Mouse (Mus musculus): ENCODE measurements around the gene Armc6. TPM values are rescaled to one million over a fixed set of nuclear protein-coding genes. Genes with fewer than 3 reads are reported as not detected.

The Armc6 gene
- polyA plus RNA-seq, 1 experiment from 2014 or later = 24.8 TPM

DNA sequence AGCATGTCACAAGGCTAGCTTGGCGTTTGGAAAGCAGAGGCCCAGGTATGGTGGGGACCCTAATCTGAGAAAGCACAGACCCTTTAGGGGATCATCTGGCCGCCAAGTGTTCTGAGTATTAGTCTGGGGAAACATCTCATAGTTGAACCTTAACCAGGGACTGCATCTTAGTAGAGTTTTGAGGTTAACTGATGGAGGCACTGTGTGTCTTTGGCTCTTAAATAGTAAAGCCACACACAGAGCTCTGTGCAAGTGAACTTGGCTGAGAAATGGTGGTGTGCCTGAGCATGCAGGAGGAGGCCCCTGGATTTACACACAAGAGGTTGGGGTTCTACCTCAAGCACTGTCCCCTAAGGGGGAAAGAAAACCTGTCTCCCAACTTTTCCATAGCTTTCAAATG is 56.0 kb downstream of the Armc6 start:
- no peak for ATAC-seq (ENCODE audit: low FRiP score, low TSS enrichment)
- Histone ChIP-seq H3K4me2 (replicated peaks; ENCODE audit: low read depth, low read length) (no peak overlapping the region), H3K27me3 (ENCODE audit: control insufficient read depth, insufficient read depth, low read length) (no peaks in the 10 kb centered on the region), H3K27ac (ENCODE audit: low read depth, low read length) (no peak overlapping the region), H3K4me1 (ENCODE audit: control insufficient read depth, insufficient read depth, low read length) (peaks cover 3% of the 10 kb centered on the region; the same call in 1 of the 2 replicates), H3K9ac (ENCODE audit: low read depth, low read length) (no peak overlapping the region), H3K36me3 (ENCODE audit: control insufficient read depth, insufficient read depth, low read length) (peaks cover 45% of the 10 kb centered on the region), H3K9me3 (ENCODE audit: control insufficient read depth, low read length) (no peaks in the 10 kb centered on the region), H3K4me3 (ENCODE audit: low read length) (no peak overlapping the region)
- WGBS = 90% methylated on average over 2 of the region's 2 CpGs

DNA sequence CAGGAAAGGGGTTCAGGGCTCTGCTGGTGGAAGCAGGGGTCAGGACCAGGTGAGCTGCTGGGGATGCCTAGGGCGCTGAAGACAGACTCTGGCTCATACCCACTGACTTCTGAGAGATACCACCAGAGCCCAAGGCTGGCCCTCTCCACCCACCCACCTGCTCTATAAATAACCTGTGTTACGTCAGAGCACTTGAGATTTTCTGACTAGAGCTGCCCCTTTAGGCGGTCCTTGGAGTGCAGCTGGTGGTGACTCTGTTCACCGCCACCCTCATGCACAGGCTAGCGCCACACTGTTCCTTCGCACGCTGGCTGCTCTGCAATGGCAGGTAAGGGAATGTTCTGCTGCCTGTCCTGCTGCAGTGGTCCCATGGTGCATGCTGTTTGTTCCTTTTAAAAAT is 60.2 kb downstream of the Armc6 start:
- WGBS = 88% methylated on average over 7 of the region's 7 CpGs
- Histone ChIP-seq H3K4me2 (replicated peaks; ENCODE audit: low read depth, low read length) (no peak overlapping the region), H3K27me3 (ENCODE audit: control insufficient read depth, insufficient read depth, low read length) (no peaks in the 10 kb centered on the region), H3K27ac (ENCODE audit: low read depth, low read length) (no peak overlapping the region), H3K4me1 (ENCODE audit: control insufficient read depth, insufficient read depth, low read length) (peaks cover 6% of the 10 kb centered on the region; the same call in 1 of the 2 replicates), H3K9me3 (ENCODE audit: control insufficient read depth, low read length) (no peaks in the 10 kb centered on the region), H3K36me3 (ENCODE audit: control insufficient read depth, insufficient read depth, low read length) (peaks cover 21% of the 10 kb centered on the region), H3K9ac (ENCODE audit: low read depth, low read length) (no peak overlapping the region), H3K4me3 (ENCODE audit: low read length) (no peak overlapping the region)
- no peak for ATAC-seq (ENCODE audit: low FRiP score, low TSS enrichment)

DNA sequence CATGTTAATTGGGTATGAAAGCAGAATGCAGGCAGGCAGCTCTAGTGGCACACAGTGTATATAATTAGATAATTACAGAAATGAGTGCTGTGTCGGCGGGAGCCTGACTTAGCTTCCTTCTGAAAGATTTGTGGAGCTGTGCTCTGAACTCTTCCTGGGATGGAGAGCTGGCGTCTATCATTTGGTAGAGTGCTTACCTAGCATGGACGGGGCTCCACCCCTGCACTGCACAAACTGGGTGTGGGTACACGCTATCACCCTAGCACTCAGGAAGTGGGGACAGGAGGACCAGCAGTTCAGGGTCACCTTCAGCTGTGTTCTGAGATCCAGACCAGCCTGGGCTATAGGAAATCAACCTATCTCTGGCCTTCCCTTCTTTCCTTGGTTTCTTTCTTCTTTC is 60.9 kb downstream of the Armc6 start:
- ATAC-seq (ENCODE audit: low FRiP score, low TSS enrichment) = no peak
- peak overlapping the region; percentile 50; the same call in 1 of the 2 replicates for H3K4me2 ChIP-seq (replicated peaks; ENCODE audit: low read depth, low read length)
- WGBS = 80% methylated on average over 5 of the region's 5 CpGs
- H3K9ac ChIP-seq (ENCODE audit: low read depth, low read length) = no peak overlapping the region
- peaks cover 6% of the 10 kb centered on the region; the same call in 1 of the 2 replicates for H3K4me1 ChIP-seq (ENCODE audit: control insufficient read depth, insufficient read depth, low read length)
- peaks cover 16% of the 10 kb centered on the region; the same call in 1 of the 2 replicates for H3K36me3 ChIP-seq (ENCODE audit: control insufficient read depth, insufficient read depth, low read length)
- no peaks in the 10 kb centered on the region for H3K9me3 ChIP-seq (ENCODE audit: control insufficient read depth, low read length)
- no peak overlapping the region; the same call in 1 of the 2 replicates for H3K4me3 ChIP-seq (ENCODE audit: low read length)
- no peaks in the 10 kb centered on the region for H3K27me3 ChIP-seq (ENCODE audit: control insufficient read depth, insufficient read depth, low read length)
- no peak overlapping the region for H3K27ac ChIP-seq (ENCODE audit: low read depth, low read length)

DNA sequence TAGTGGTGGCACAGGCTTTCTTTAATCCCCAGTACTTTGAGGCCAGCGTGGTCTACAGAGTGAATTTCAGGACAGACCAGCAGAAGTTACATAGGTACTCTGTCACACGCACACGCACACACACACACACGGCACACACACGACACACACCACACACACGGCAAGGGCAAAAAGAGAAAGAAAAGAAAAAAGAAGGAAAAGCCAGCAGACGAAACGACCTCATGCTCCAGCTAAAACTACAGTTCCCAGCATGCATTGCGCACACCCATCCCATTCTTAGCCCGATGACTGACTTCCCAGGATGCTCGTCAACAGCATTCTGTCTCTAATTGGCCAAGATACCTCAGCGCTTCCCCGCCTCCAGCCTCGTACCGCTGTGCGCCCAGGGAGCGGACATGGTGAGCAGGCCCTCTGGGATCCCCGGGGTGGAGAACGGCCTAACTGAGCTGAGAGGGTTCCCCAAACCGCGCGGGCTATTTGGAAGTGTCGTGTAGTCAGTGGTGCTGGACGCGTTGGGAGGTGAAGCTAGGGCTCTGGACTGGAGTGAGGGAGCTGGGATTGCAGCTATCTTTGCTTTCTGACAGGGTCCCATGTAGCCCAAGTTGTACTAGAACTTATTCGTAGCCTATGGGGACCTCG is 62.1 kb downstream of the Armc6 start, which contains the start of gene Tmem161a:
Tmem161a (plus strand) TSS at position 314 of the 639 bp plus-strand sequence.
- Histone ChIP-seq H3K9me3 (ENCODE audit: control insufficient read depth, low read length) (no peaks in the 10 kb centered on the region), H3K27me3 (ENCODE audit: control insufficient read depth, insufficient read depth, low read length) (no peaks in the 10 kb centered on the region; the same call in 1 of the 2 replicates), H3K4me2 (replicated peaks; ENCODE audit: low read depth, low read length) (peak within 1 kb of the TSS; percentile 50), H3K9ac (ENCODE audit: low read depth, low read length) (peak within 1 kb of the TSS; percentile 80), H3K36me3 (ENCODE audit: control insufficient read depth, insufficient read depth, low read length) (peaks cover 8% of the 10 kb centered on the region; the same call in 1 of the 2 replicates), H3K27ac (ENCODE audit: low read depth, low read length) (0 out of 2 replicates have a peak within 1 kb of the TSS, but pooled peaks have one; percentile 1), H3K4me1 (ENCODE audit: control insufficient read depth, insufficient read depth, low read length) (peaks cover 6% of the 10 kb centered on the region; the same call in 1 of the 2 replicates), H3K4me3 (ENCODE audit: low read length) (peak within 1 kb of the TSS; percentile 67)
- WGBS = 2% methylated on average over 27 of the region's 27 CpGs
- ATAC-seq (ENCODE audit: low FRiP score, low TSS enrichment) = peak; percentile 97

DNA sequence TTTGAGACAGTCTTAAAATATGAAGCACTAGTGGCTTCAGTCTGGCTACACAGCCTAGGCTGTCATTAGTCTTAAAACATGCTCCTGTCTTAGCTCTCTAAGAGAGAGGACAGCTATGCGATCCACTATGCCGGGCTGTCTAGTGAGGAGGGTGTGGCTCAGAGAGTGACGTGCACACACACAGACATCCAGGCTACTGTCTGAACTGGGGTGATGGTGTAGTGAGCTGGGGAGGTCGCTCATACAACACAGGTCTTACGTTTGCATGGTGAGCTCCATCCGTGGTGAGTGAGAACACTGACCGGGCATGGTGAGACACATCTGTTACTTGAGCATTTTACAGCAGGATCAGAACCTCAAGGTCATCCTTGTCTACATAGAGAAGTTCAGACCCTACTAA is 63.0 kb downstream of the Armc6 start:
- no peak overlapping the region for H3K4me3 ChIP-seq (ENCODE audit: low read length)
- no peak overlapping the region for H3K4me2 ChIP-seq (replicated peaks; ENCODE audit: low read depth, low read length)

DNA sequence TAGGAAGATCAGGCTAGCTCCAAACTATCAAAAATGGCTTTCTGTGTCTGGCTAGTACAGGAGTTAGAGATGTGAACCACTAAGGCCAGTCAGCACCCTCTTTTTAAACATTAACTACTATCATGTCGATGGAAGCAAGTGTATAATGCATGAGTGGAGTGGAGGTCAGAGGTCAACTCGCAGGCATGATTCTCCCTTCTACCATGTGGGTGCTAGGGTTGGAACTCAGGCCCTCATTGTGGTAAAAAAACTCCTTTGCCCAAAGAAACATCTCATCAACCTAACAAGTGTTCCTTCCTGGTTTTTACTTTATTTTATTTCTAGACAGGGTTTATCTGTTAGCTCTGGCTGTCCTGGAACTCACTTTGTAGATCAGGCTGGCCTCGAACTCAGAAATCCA is 63.5 kb downstream of the Armc6 start:
- ATAC-seq (ENCODE audit: low FRiP score, low TSS enrichment) = no peak
- 70% methylated on average over 3 of the region's 3 CpGs for WGBS
- no peaks in the 10 kb centered on the region for H3K9me3 ChIP-seq (ENCODE audit: control insufficient read depth, low read length)
- no peak overlapping the region for H3K27ac ChIP-seq (ENCODE audit: low read depth, low read length)
- H3K4me1 ChIP-seq (ENCODE audit: control insufficient read depth, insufficient read depth, low read length) = peaks cover 6% of the 10 kb centered on the region; the same call in 1 of the 2 replicates
- no peak overlapping the region for H3K4me3 ChIP-seq (ENCODE audit: low read length)
- H3K9ac ChIP-seq (ENCODE audit: low read depth, low read length) = no peak overlapping the region
- no peak overlapping the region for H3K4me2 ChIP-seq (replicated peaks; ENCODE audit: low read depth, low read length)
- no peaks in the 10 kb centered on the region; the same call in 1 of the 2 replicates for H3K27me3 ChIP-seq (ENCODE audit: control insufficient read depth, insufficient read depth, low read length)
- peaks cover 3% of the 10 kb centered on the region; the same call in 1 of the 2 replicates for H3K36me3 ChIP-seq (ENCODE audit: control insufficient read depth, insufficient read depth, low read length)

More for the DNA sequence above, 63.0 kb downstream of the Armc6 start:
- Histone ChIP-seq H3K27me3 (ENCODE audit: control insufficient read depth, insufficient read depth, low read length) (no peaks in the 10 kb centered on the region; the same call in 1 of the 2 replicates), H3K9ac (ENCODE audit: low read depth, low read length) (no peak overlapping the region), H3K4me1 (ENCODE audit: control insufficient read depth, insufficient read depth, low read length) (peaks cover 6% of the 10 kb centered on the region; the same call in 1 of the 2 replicates), H3K27ac (ENCODE audit: low read depth, low read length) (no peak overlapping the region), H3K9me3 (ENCODE audit: control insufficient read depth, low read length) (no peaks in the 10 kb centered on the region), H3K36me3 (ENCODE audit: control insufficient read depth, insufficient read depth, low read length) (peaks cover 3% of the 10 kb centered on the region; the same call in 1 of the 2 replicates)
- 79% methylated on average over 7 of the region's 7 CpGs for WGBS
- ATAC-seq (ENCODE audit: low FRiP score, low TSS enrichment) = no peak

Other genes starting within 250 kb of the Armc6 start
- gene Gatad2a, start 238.1 kb downstream of the Armc6 start, polyA plus RNA-seq (2014; fragmentation: Nextera tagmentation; extraction: Ambion mirVana) = 42.1 and 59.0 TPM in 2 replicates
- 36.2 and 58.4 TPM in 2 replicates for gene Mau2, start 191.7 kb downstream of the Armc6 start, polyA plus RNA-seq (2014; fragmentation: Nextera tagmentation; extraction: Ambion mirVana)
- gene Sugp1, start 191.7 kb downstream of the Armc6 start, polyA plus RNA-seq (2014; fragmentation: Nextera tagmentation; extraction: Ambion mirVana) = 33.7 and 38.1 TPM in 2 replicates
- gene Tm6sf2, start 161.5 kb downstream of the Armc6 start, polyA plus RNA-seq (2014; fragmentation: Nextera tagmentation; extraction: Ambion mirVana) = 0.55 and 0.89 TPM in 2 replicates
- not detected in 2 replicates for gene Hapln4, start 151.0 kb downstream of the Armc6 start, polyA plus RNA-seq (2014; fragmentation: Nextera tagmentation; extraction: Ambion mirVana)
- gene Ncan, start 113.6 kb downstream of the Armc6 start, polyA plus RNA-seq (2014; fragmentation: Nextera tagmentation; extraction: Ambion mirVana) = 0.07 and 0.19 TPM in 2 replicates
- gene Nr2c2ap, start 103.1 kb downstream of the Armc6 start, polyA plus RNA-seq (2014; fragmentation: Nextera tagmentation; extraction: Ambion mirVana) = 25.5 and 40.7 TPM in 2 replicates
- 18.6 and 19.6 TPM in 2 replicates for gene Rfxank, start 95.3 kb downstream of the Armc6 start, polyA plus RNA-seq (2014; fragmentation: Nextera tagmentation; extraction: Ambion mirVana)
- 49.6 and 64.5 TPM in 2 replicates for gene Borcs8, start 95.0 kb downstream of the Armc6 start, polyA plus RNA-seq (2014; fragmentation: Nextera tagmentation; extraction: Ambion mirVana)
- 0.30 and 0.97 TPM in 2 replicates for gene Mef2b, start 94.8 kb downstream of the Armc6 start, polyA plus RNA-seq (2014; fragmentation: Nextera tagmentation; extraction: Ambion mirVana)
- gene Tmem161a, start 62.1 kb downstream of the Armc6 start, polyA plus RNA-seq (2014; fragmentation: Nextera tagmentation; extraction: Ambion mirVana) = 43.6 and 47.5 TPM in 2 replicates
- 2.1 and 3.0 TPM in 2 replicates for gene Slc25a42, start 22.2 kb downstream of the Armc6 start, polyA plus RNA-seq (2014; fragmentation: Nextera tagmentation; extraction: Ambion mirVana)
- gene Sugp2, start 240 bp downstream of the Armc6 start, polyA plus RNA-seq (2014; fragmentation: Nextera tagmentation; extraction: Ambion mirVana) = 23.7 and 33.0 TPM in 2 replicates
- 54.5 and 70.2 TPM in 2 replicates for gene Homer3, start 48.4 kb upstream of the Armc6 start, polyA plus RNA-seq (2014; fragmentation: Nextera tagmentation; extraction: Ambion mirVana)
- gene Ddx49, start 68.0 kb upstream of the Armc6 start, polyA plus RNA-seq (2014; fragmentation: Nextera tagmentation; extraction: Ambion mirVana) = 49.9 TPM in 2 replicates
- 322 and 327 TPM in 2 replicates for gene Cope, start 68.1 kb upstream of the Armc6 start, polyA plus RNA-seq (2014; fragmentation: Nextera tagmentation; extraction: Ambion mirVana)
- 2.3 and 2.6 TPM in 2 replicates for gene Cers1, start 81.3 kb upstream of the Armc6 start, polyA plus RNA-seq (2014; fragmentation: Nextera tagmentation; extraction: Ambion mirVana)
- 7.6 and 7.9 TPM in 2 replicates for gene Gdf1, start 95.4 kb upstream of the Armc6 start, polyA plus RNA-seq (2014; fragmentation: Nextera tagmentation; extraction: Ambion mirVana)
- 21.8 and 24.2 TPM in 2 replicates for gene Upf1, start 118.8 kb upstream of the Armc6 start, polyA plus RNA-seq (2014; fragmentation: Nextera tagmentation; extraction: Ambion mirVana)
- gene Comp, start 139.1 kb upstream of the Armc6 start, polyA plus RNA-seq (2014; fragmentation: Nextera tagmentation; extraction: Ambion mirVana) = 0.14 and 0.26 TPM in 2 replicates
- 15.5 and 21.2 TPM in 2 replicates for gene Crtc1, start 205.1 kb upstream of the Armc6 start, polyA plus RNA-seq (2014; fragmentation: Nextera tagmentation; extraction: Ambion mirVana)
- 14.4 and 19.2 TPM in 2 replicates for gene Klhl26, start 242.5 kb upstream of the Armc6 start, polyA plus RNA-seq (2014; fragmentation: Nextera tagmentation; extraction: Ambion mirVana)

Measured in kidney, embryonic 14.5 days (tissue).